Mouse (Mus musculus) liver, embryonic 14.5 days (tissue): Measurements from ENCODE around the gene Zfp687.

Source experiments
- CTCF ChIP-seq: IDR thresholded peaks from 2 replicates; pipeline ENCODE4 v1.5.1; 2016; ENCODE audit warnings: antibody characterized with exemption, low read depth, control low read depth
- EP300 ChIP-seq: IDR thresholded peaks from 2 replicates; pipeline ENCODE4 v1.6.1; 2016; ENCODE audit warnings: antibody characterized with exemption, low read depth

GRCm38 (mm10) chr3:94987578-94987977, 27.7 kb downstream of the Zfp687 start:
- TF ChIP-seq CTCF: no peak
- TF ChIP-seq EP300: no peak
